Mouse (Mus musculus) intestine, embryonic 14.5 days (tissue): ENCODE measurements around the gene Mdm4. TPM values are rescaled to one million over a fixed set of nuclear protein-coding genes. Genes with fewer than 3 reads are reported as not detected.
"Not testable (repeated sequence)": the region's sequence is repeated elsewhere in the genome, so short reads cannot be mapped to it uniquely, and the experiment has no call there.

ENCODE experiments used
- ATAC-seq: fragments of 200-750 bp; cut with Nextera tagmentation; replicated peaks from 2 replicates; pipeline ENCODE4 v1.8.0; 2017; ENCODE audit warnings: low read depth, moderate number of reproducible peaks, moderate TSS enrichment, moderate library complexity; ENCODE audit not compliant: low FRiP score, low TSS enrichment
- DNase-seq: peaks from one replicate; pipeline ENCODE4 v3.0.0-alpha.2; 2018; ENCODE audit warnings: low spot score
- H3K27ac ChIP-seq: fragments of 300-500 bp; sonication (generic); 2 replicates; pipeline ENCODE4 v1.5.1; 2014; ENCODE audit warnings: low read depth, mild to moderate bottlenecking, control low read depth
- H3K27me3 ChIP-seq: fragments of 300-500 bp; sonication (generic); replicated peaks from 2 replicates; pipeline ENCODE4 v1.6.1; 2014; ENCODE audit warnings: low read length, control low read depth; ENCODE audit not compliant: control insufficient read depth, insufficient read depth
- H3K36me3 ChIP-seq: fragments of 300-500 bp; sonication (generic); 2 replicates; pipeline ENCODE4 v1.6.1; 2014; ENCODE audit warnings: low read length, control low read depth; ENCODE audit not compliant: control insufficient read depth, insufficient read depth
- H3K4me1 ChIP-seq: fragments of 300-500 bp; sonication (generic); replicated peaks from 2 replicates; pipeline ENCODE4 v1.6.1; 2014; ENCODE audit warnings: low read length, control low read depth, mixed read lengths; ENCODE audit not compliant: control insufficient read depth, insufficient read depth
- H3K4me2 ChIP-seq: fragments of 300-500 bp; sonication (generic); 2 replicates; pipeline ENCODE4 v1.6.1; 2014; ENCODE audit warnings: low read length
- H3K4me3 ChIP-seq: fragments of 300-500 bp; sonication (generic); 2 replicates; pipeline ENCODE4 v1.5.1; 2014; ENCODE audit warnings: low read depth, low read length, control low read depth, mixed read lengths
- H3K9ac ChIP-seq: fragments of 300-500 bp; sonication (generic); 2 replicates; pipeline ENCODE4 v1.6.1; 2014; ENCODE audit warnings: mild to moderate bottlenecking, low read length
- H3K9me3 ChIP-seq: fragments of 300-500 bp; sonication (generic); 2 replicates; pipeline ENCODE4 v1.6.1; 2016; ENCODE audit warnings: low read length, control low read depth; ENCODE audit not compliant: control insufficient read depth
- WGBS: fragments of 180-500 bp; shearing (Covaris S2); extraction: QIAGEN DNeasy Blood & Tissue Kit; methylation state at CpG from one replicate; pipeline ENCODE4 v1.1.7; 2014; 5-methylcytosine and 5-hydroxymethylcytosine counted together
- polyA plus RNA-seq: library from polyadenylated mRNA; unstranded; fragments of >200 nt; fragmentation: Nextera tagmentation; extraction: Ambion mirVana; gene quantifications from 2 replicates; pipeline ENCODE4 v1.2.1, GENCODE M21; 2014

Mdm4 gene
- polyA plus RNA-seq, 1 experiment from 2014 or later = 49.7 TPM

GRCm38 (mm10) chr1:133027980-133028379 is 2.4 kb downstream of the Mdm4 start:
- H3K36me3 ChIP-seq = no peaks in the 10 kb centered on the region
- H3K27ac ChIP-seq = no peak overlapping the region
- no peak overlapping the region for H3K4me3 ChIP-seq
- no peaks in the 10 kb centered on the region for H3K27me3 ChIP-seq
- H3K9me3 ChIP-seq = no peaks in the 10 kb centered on the region
- peaks cover 8% of the 10 kb centered on the region for H3K4me1 ChIP-seq
- no peak overlapping the region for H3K4me2 ChIP-seq
- no peak for DNase-seq
- no peak overlapping the region for H3K9ac ChIP-seq
- ATAC-seq = no peak
- 34% methylated on average over 7 of the region's 7 CpGs for WGBS

GRCm38 (mm10) chr1:133027126-133027525 is 3.2 kb downstream of the Mdm4 start:
- no peak for DNase-seq
- Histone ChIP-seq H3K9me3 (no peaks in the 10 kb centered on the region), H3K36me3 (no peaks in the 10 kb centered on the region), H3K4me3 (no peak overlapping the region), H3K4me2 (no peak overlapping the region), H3K9ac (no peak overlapping the region), H3K27ac (no peak overlapping the region), H3K4me1 (peaks cover 3% of the 10 kb centered on the region), H3K27me3 (no peaks in the 10 kb centered on the region)
- ATAC-seq = no peak
- WGBS = 94% methylated on average over 2 of the region's 2 CpGs

GRCm38 (mm10) chr1:133025796-133026190 is 4.6 kb downstream of the Mdm4 start:
- not testable (repeated sequence) for H3K36me3 ChIP-seq, H3K4me1 ChIP-seq, H3K27me3 ChIP-seq, DNase-seq, H3K9me3 ChIP-seq, ATAC-seq
- Histone ChIP-seq H3K4me2 (peak overlapping the region; percentile 85; the same call in 1 of the 2 replicates), H3K27ac (peak overlapping the region; percentile 87), H3K4me3 (peak overlapping the region; percentile 59), H3K9ac (peak overlapping the region; percentile 83)
- WGBS = 26% methylated on average over 23 of the region's 23 CpGs

- peak overlapping the region; percentile 85 for H3K4me2 ChIP-seq
- H3K9me3 ChIP-seq = no peaks in the 10 kb centered on the region
- peak; percentile 96 for ATAC-seq
- peak; percentile 95 for DNase-seq
- peak overlapping the region; percentile 59 for H3K4me3 ChIP-seq
- peak overlapping the region; percentile 83 for H3K9ac ChIP-seq
- under 1% methylated on average over 40 of the region's 40 CpGs for WGBS
- no peaks in the 10 kb centered on the region for H3K36me3 ChIP-seq
- H3K27me3 ChIP-seq = no peaks in the 10 kb centered on the region
- peaks cover 3% of the 10 kb centered on the region for H3K4me1 ChIP-seq
- H3K27ac ChIP-seq = peak overlapping the region; percentile 87
Measured at GRCm38 (mm10) chr1:133025051-133025795, 5.1 kb downstream of the Mdm4 start.

- Histone ChIP-seq H3K4me3 (peak overlapping the region; percentile 59), H3K4me2 (peak overlapping the region; percentile 85), H3K36me3 (no peaks in the 10 kb centered on the region), H3K27me3 (no peaks in the 10 kb centered on the region), H3K9me3 (no peaks in the 10 kb centered on the region), H3K4me1 (peaks cover 3% of the 10 kb centered on the region), H3K27ac (peak overlapping the region; percentile 87), H3K9ac (peak overlapping the region; percentile 83)
- DNase-seq (no peak), ATAC-seq (no peak)
- WGBS = 38% methylated on average over 7 of the region's 7 CpGs
Measured at GRCm38 (mm10) chr1:133024426-133024825, 5.9 kb downstream of the Mdm4 start.

GRCm38 (mm10) chr1:133023723-133024122 is 6.6 kb downstream of the Mdm4 start:
- not testable (repeated sequence) for H3K9me3 ChIP-seq, H3K27ac ChIP-seq, H3K4me1 ChIP-seq, ATAC-seq, H3K36me3 ChIP-seq, H3K9ac ChIP-seq, DNase-seq, H3K27me3 ChIP-seq
- WGBS = 95% methylated on average over 3 of the region's 3 CpGs
- Histone ChIP-seq H3K4me2 (peak overlapping the region; percentile 85; the same call in 1 of the 2 replicates), H3K4me3 (peak overlapping the region; percentile 59; the same call in 1 of the 2 replicates)

GRCm38 (mm10) chr1:133021971-133022370 is 8.4 kb downstream of the Mdm4 start:
- not testable (repeated sequence) for H3K9me3 ChIP-seq, H3K27ac ChIP-seq, H3K4me2 ChIP-seq, H3K27me3 ChIP-seq, ATAC-seq, H3K4me3 ChIP-seq, H3K9ac ChIP-seq, DNase-seq, H3K4me1 ChIP-seq
- H3K36me3 ChIP-seq = peaks cover 20% of the 10 kb centered on the region
- 100% methylated on average over 2 of the region's 2 CpGs for WGBS

GRCm38 (mm10) chr1:133021391-133021790 is 9.0 kb downstream of the Mdm4 start:
- H3K27me3 ChIP-seq = no peaks in the 10 kb centered on the region
- H3K4me1 ChIP-seq = peaks cover 3% of the 10 kb centered on the region
- WGBS = 96% methylated on average over 7 of the region's 7 CpGs
- H3K36me3 ChIP-seq = peaks cover 24% of the 10 kb centered on the region
- no peak overlapping the region for H3K4me3 ChIP-seq
- ATAC-seq = no peak
- H3K4me2 ChIP-seq = no peak overlapping the region
- no peak for DNase-seq
- no peak overlapping the region for H3K27ac ChIP-seq
- H3K9ac ChIP-seq = no peak overlapping the region
- H3K9me3 ChIP-seq = no peaks in the 10 kb centered on the region
